Mouse (Mus musculus) G1E (cell line): ENCODE data around the gene Hddc3.

Source experiments
- CTCF ChIP-seq: IDR thresholded peaks from 2 replicates; pipeline ENCODE4 v1.5.1; 2012; ENCODE audit warnings: low read depth, low read length, inconsistent platforms, mixed read lengths
- GATA1 ChIP-seq: IDR thresholded peaks from 2 replicates; pipeline ENCODE4 v1.6.1; 2012; ENCODE audit warnings: borderline replicate concordance, low read length, inconsistent platforms, mixed read lengths

DNA sequence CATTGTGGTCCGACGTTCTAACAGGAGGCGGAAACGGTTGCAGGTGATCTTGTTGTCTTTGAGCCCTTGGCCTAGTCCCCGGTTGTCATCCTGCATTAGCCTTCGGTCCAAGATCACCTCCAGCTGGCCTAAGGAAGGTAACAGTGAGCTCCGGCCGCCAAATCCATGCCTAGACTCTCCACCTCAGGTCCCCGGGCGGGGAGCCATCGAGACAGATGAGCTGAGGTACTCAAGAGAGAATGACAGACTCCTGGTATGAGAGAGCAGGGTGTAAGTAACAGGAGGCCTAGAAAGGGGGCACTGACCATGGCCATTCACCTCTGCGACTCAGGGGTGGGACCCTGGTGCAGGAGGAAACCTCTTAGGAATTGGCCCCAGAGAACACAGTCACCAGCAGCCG is 13.4 kb downstream of the Hddc3 start:
- no peak for TF ChIP-seq CTCF
- TF ChIP-seq GATA1: no peak
